In genomic region chr13:3777216-3777912, GRCm38 (mm10) we compare ENCODE assay signal across 26 mouse cellular contexts. TPM values are rescaled to one million over a fixed set of nuclear protein-coding genes. Genes with fewer than 3 reads are reported as not detected.
DNase-seq lines count a peak whose midpoint lies in the region; ATAC-seq and TF ChIP-seq lines count a peak whose summit lies in the region.
"Had no signal": no experiment of that assay in that cellular context is flagged by ENCODE, and none has a peak within 500 bp of the region (broad histone marks: within the 10 kb centered on the region; RNA-seq: fewer than 3 reads in every experiment).

No protein-coding gene starts in this region.

- H3K4me2 ChIP-seq in intestine, postnatal 0 days (replicated peaks; ENCODE audit: low read depth) = no peak overlapping the region
- H3K4me2 ChIP-seq in stomach, embryonic 15.5 days = no peak overlapping the region
- H3K4me2 ChIP-seq: forebrain, embryonic 13.5 days; heart, embryonic 11.5 days; hindbrain, embryonic 12.5 days; hindbrain, embryonic 15.5 days had no signal

- no peak overlapping the region for H3K9ac ChIP-seq in intestine, postnatal 0 days (ENCODE audit: low read depth, low read length)
- H3K9ac ChIP-seq in stomach, embryonic 15.5 days = no peak overlapping the region
- H3K9ac ChIP-seq: forebrain, embryonic 13.5 days; hindbrain, embryonic 12.5 days; hindbrain, embryonic 15.5 days had no signal

- no peak for TF ChIP-seq CTCF in layer of hippocampus, adult 2 months (conservative IDR thresholded peaks at IDR 0.05)
- no peak for TF ChIP-seq CTCF in intestine, postnatal 0 days (IDR thresholded peaks at IDR 0.05; ENCODE audit: low read depth)

- no peak overlapping the region for H3K4me3 ChIP-seq in layer of hippocampus, adult 2 months
- no peak overlapping the region for H3K4me3 ChIP-seq in intestine, postnatal 0 days (ENCODE audit: low read depth, low read length)
- H3K4me3 ChIP-seq in stomach, embryonic 15.5 days (replicated peaks) = no peak overlapping the region
- H3K4me3 ChIP-seq: forebrain, embryonic 10.5 days; forebrain, embryonic 13.5 days; heart, adult 2 months; hindbrain, embryonic 12.5 days; hindbrain, embryonic 15.5 days had no signal

- ATAC-seq in intestine, postnatal 0 days = peak; percentile 48
- ATAC-seq in stomach, embryonic 15.5 days (ENCODE audit: insufficient read depth, low FRiP score, low read depth) = no peak
- ATAC-seq: activated CD4-positive, CD25-positive, alpha-beta regulatory T cell, adult 4 months; forebrain, embryonic 13.5 days had no signal

- whole genome bisulfite sequencing in intestine, postnatal 0 days = 49% methylated on average over 5 of the region's 5 CpGs
- WGBS in stomach, embryonic 15.5 days = 59% methylated on average over 5 of the region's 5 CpGs

- no peak for DNase-seq in layer of hippocampus, adult 2 months (ENCODE audit: low spot score in 2 of 2)
- DNase-seq in layer of hippocampus, adult 9-10 months (ENCODE audit: low spot score) = no peak
- DNase-seq in gastrocnemius, postnatal 10 days = no peak
- DNase-seq in cerebellum, adult 11-12 months = no peak
- DNase-seq in kidney, adult 9 months = no peak
- DNase-seq: adrenal gland, adult 8-10 months; adrenal gland, postnatal 25 days; B cell, adult 2 months; gastrocnemius, postnatal 25 days; heart, adult 2 months had no signal

- no peaks in the 10 kb centered on the region for H3K9me3 ChIP-seq in intestine, postnatal 0 days (ENCODE audit: control insufficient read depth)
- no peaks in the 10 kb centered on the region for H3K9me3 ChIP-seq in stomach, embryonic 15.5 days
- H3K9me3 ChIP-seq: forebrain, embryonic 10.5 days; forebrain, embryonic 13.5 days; G1E; hindbrain, embryonic 12.5 days; hindbrain, embryonic 15.5 days had no signal

- peak overlapping the region; percentile 77 for H3K27ac ChIP-seq in layer of hippocampus, adult 2 months
- H3K27ac ChIP-seq in intestine, postnatal 0 days (ENCODE audit: low read depth, low read length) = 0 out of 2 replicates have a peak overlapping the region, but pooled peaks have one; percentile 5
- H3K27ac ChIP-seq in stomach, embryonic 15.5 days = peak overlapping the region; percentile 40; the same call in 1 of the 2 replicates
- H3K27ac ChIP-seq: forebrain, embryonic 10.5 days; forebrain, embryonic 13.5 days; heart, adult 2 months; hindbrain, embryonic 12.5 days; hindbrain, embryonic 15.5 days had no signal

- H3K27me3 ChIP-seq in intestine, postnatal 0 days (replicated peaks; ENCODE audit: control insufficient read depth, insufficient read depth, low read length) = no peaks in the 10 kb centered on the region
- H3K27me3 ChIP-seq in stomach, embryonic 15.5 days (replicated peaks) = no peaks in the 10 kb centered on the region
- H3K27me3 ChIP-seq: CH12.LX; forebrain, embryonic 13.5 days; hindbrain, embryonic 12.5 days; hindbrain, embryonic 15.5 days had no signal

- no peaks in the 10 kb centered on the region; the same call in 1 of the 2 replicates for H3K4me1 ChIP-seq in intestine, postnatal 0 days (replicated peaks; ENCODE audit: control insufficient read depth, insufficient read depth, low read length)
- H3K4me1 ChIP-seq in stomach, embryonic 15.5 days = no peaks in the 10 kb centered on the region
- H3K4me1 ChIP-seq: forebrain, embryonic 13.5 days; hindbrain, embryonic 15.5 days had no signal

- no peaks in the 10 kb centered on the region for H3K36me3 ChIP-seq in intestine, postnatal 0 days (ENCODE audit: control insufficient read depth, insufficient read depth)
- H3K36me3 ChIP-seq in stomach, embryonic 15.5 days = no peaks in the 10 kb centered on the region
- H3K36me3 ChIP-seq: forebrain, embryonic 10.5 days; G1E; hindbrain, embryonic 12.5 days; hindbrain, embryonic 15.5 days had no signal

RNA-seq across cellular contexts. Expression of gene Calml3, which starts 26.8 kb away (rescaled TPM):
- not detected for total RNA-seq in layer of hippocampus, adult 2 months (2021)
- not detected in 2 replicates for polyA plus RNA-seq in intestine, postnatal 0 days (2015; fragmentation: Nextera tagmentation; extraction: Ambion mirVana)
- polyA plus RNA-seq in stomach, embryonic 15.5 days (2015; fragmentation: Nextera tagmentation; extraction: Ambion mirVana) = 3.8 and 10.9 TPM in 2 replicates
- total RNA-seq in gastrocnemius, postnatal 10 days (2021) = not detected
- total RNA-seq: adrenal gland, postnatal 25 days; CH12.LX; gastrocnemius, adult 18-20 months; gastrocnemius, postnatal 25 days; heart, adult 2 months; heart, postnatal 25 days; hematopoietic stem cell, adult 5-6 weeks had no signal
- polyA plus RNA-seq: activated CD4-positive, CD25-positive, alpha-beta regulatory T cell, adult 4 months; forebrain, embryonic 10.5 days; forebrain, embryonic 13.5 days; forebrain, embryonic 16.5 days; G1E; heart, embryonic 14.5 days; heart, postnatal 0 days; hindbrain, embryonic 12.5 days had no signal

Comparison
In these comparisons a context has a peak if more than half of its experiments do, and no peak if none do; other contexts are left out.
1. H3K27ac ChIP-seq: peak in every context shown above with its lines; median percentile 77 in layer of hippocampus, adult 2 months; 40 in stomach, embryonic 15.5 days; 5 in intestine, postnatal 0 days.